Mouse (Mus musculus) ES-CJ7 (cell line): ENCODE measurements around the gene Igf1.

ENCODE experiments used
- DNase-seq: peaks from one replicate; pipeline ENCODE4 v3.0.0; 2011; ENCODE audit warnings: low read depth, low spot score

Gene Igf1

GRCm38 (mm10) chr10:87858013-87858806, at the start of gene Igf1:
Igf1 (plus strand) TSS chr10:87858265.
- DNase-seq = no peak

GRCm38 (mm10) chr10:87812157-87813072, 45.6 kb upstream of the Igf1 start:
- peak; percentile 31 for DNase-seq

- DNase-seq = no peak
Measured at GRCm38 (mm10) chr10:87813073-87813590, 44.9 kb upstream of the Igf1 start.

- no peak for DNase-seq
Measured at GRCm38 (mm10) chr10:87816861-87817260, 41.2 kb upstream of the Igf1 start.

GRCm38 (mm10) chr10:87817786-87818185, 40.3 kb upstream of the Igf1 start:
- DNase-seq = no peak

- DNase-seq = no peak
Measured at GRCm38 (mm10) chr10:87821906-87822305, 36.2 kb upstream of the Igf1 start.

GRCm38 (mm10) chr10:87830012-87830411, 28.1 kb upstream of the Igf1 start:
- no peak for DNase-seq

GRCm38 (mm10) chr10:87830639-87831038, 27.4 kb upstream of the Igf1 start:
- DNase-seq = no peak

GRCm38 (mm10) chr10:87832101-87832500, 26.0 kb upstream of the Igf1 start:
- no peak for DNase-seq

- no peak for DNase-seq
Measured at GRCm38 (mm10) chr10:87839454-87839853, 18.6 kb upstream of the Igf1 start.

GRCm38 (mm10) chr10:87842501-87842900, 15.6 kb upstream of the Igf1 start:
- DNase-seq = no peak

- DNase-seq = no peak
Measured at GRCm38 (mm10) chr10:87844917-87845552, 13.0 kb upstream of the Igf1 start.

- DNase-seq = no peak
Measured at GRCm38 (mm10) chr10:87847882-87848281, 10.2 kb upstream of the Igf1 start.

GRCm38 (mm10) chr10:87848419-87848818, 9.6 kb upstream of the Igf1 start:
- no peak for DNase-seq

- no peak for DNase-seq
Measured at GRCm38 (mm10) chr10:87851492-87851891, 6.6 kb upstream of the Igf1 start.

GRCm38 (mm10) chr10:87854408-87854807, 3.7 kb upstream of the Igf1 start:
- peak; percentile 53 for DNase-seq

- no peak for DNase-seq
Measured at GRCm38 (mm10) chr10:87855423-87856122, 2.5 kb upstream of the Igf1 start.

GRCm38 (mm10) chr10:87857215-87857955, 680 bp upstream of the Igf1 start:
- DNase-seq = no peak

- DNase-seq = no peak
Measured at GRCm38 (mm10) chr10:87858939-87859338, 874 bp downstream of the Igf1 start.

GRCm38 (mm10) chr10:87859453-87859852, 1.4 kb downstream of the Igf1 start:
- DNase-seq = no peak
